Mouse (Mus musculus): ENCODE measurements around the gene Igtp.

DNA sequence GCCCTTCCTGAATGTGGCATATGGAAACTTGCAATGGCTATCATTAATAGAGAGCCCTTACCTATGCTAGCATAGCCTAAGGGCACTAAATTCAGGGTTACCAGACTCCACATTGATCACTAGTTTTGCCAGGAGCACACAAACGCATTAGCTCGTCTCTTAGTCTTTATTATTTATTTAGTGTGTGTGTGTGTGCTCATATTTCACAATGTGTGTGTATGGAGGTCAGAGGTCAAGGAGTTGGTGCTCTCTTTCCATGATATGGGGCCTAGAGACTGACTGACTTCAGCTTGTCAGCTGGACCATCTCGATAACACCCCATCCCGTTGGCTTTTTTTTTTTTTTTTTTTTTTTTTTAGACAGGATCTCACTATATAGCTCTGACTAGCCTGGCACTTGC is 29.7 kb upstream of the Igtp start:
- TF ChIP-seq CTCF (IDR thresholded peaks at IDR 0.05; ENCODE audit: control insufficient read depth, insufficient read depth, insufficient replicate concordance, low read depth, low read length) (no peak), POLR2A (IDR thresholded peaks at IDR 0.05; ENCODE audit: control insufficient read depth, low read depth, low read length) (no peak)

All from testis, adult 2 months (tissue).